Mouse (Mus musculus) forebrain, embryonic 12.5 days (tissue): ENCODE measurements around the gene Pnrc2. TPM values are rescaled to one million over a fixed set of nuclear protein-coding genes. Genes with fewer than 3 reads are reported as not detected.

ENCODE experiments used
- ATAC-seq: fragments of 200-750 bp; cut with Nextera tagmentation; 2 replicates; pipeline ENCODE4 v1.8.0; 2017; ENCODE audit warnings: moderate TSS enrichment; ENCODE audit not compliant: low FRiP score
- H3K27ac ChIP-seq: fragments of 300-500 bp; sonication (generic); 2 replicates; pipeline ENCODE4 v1.5.1; 2016; ENCODE audit warnings: mild to moderate bottlenecking
- H3K27me3 ChIP-seq: fragments of 300-500 bp; sonication (generic); 2 replicates; pipeline ENCODE4 v1.6.1; 2016; ENCODE audit warnings: mild to moderate bottlenecking
- H3K36me3 ChIP-seq: fragments of 300-500 bp; sonication (generic); replicated peaks from 2 replicates; pipeline ENCODE4 v1.6.1; 2016; ENCODE audit warnings: mild to moderate bottlenecking
- H3K4me1 ChIP-seq: fragments of 300-500 bp; sonication (generic); 2 replicates; pipeline ENCODE4 v1.6.1; 2016
- H3K4me2 ChIP-seq: fragments of 300-500 bp; sonication (generic); 2 replicates; pipeline ENCODE4 v1.6.1; 2016; ENCODE audit warnings: mild to moderate bottlenecking, moderate library complexity
- H3K4me3 ChIP-seq: fragments of 300-500 bp; sonication (generic); replicated peaks from 2 replicates; pipeline ENCODE4 v1.5.1; 2016; ENCODE audit warnings: mild to moderate bottlenecking
- H3K9ac ChIP-seq: fragments of 300-500 bp; sonication (generic); 2 replicates; pipeline ENCODE4 v1.6.1; 2016; ENCODE audit warnings: mild to moderate bottlenecking
- H3K9me3 ChIP-seq: fragments of 300-500 bp; sonication (generic); 2 replicates; pipeline ENCODE4 v1.6.1; 2016
- WGBS: fragments of 180-500 bp; shearing (Covaris S2); methylation state at CpG from one replicate; pipeline ENCODE4 v1.1.7; 2016; 5-methylcytosine and 5-hydroxymethylcytosine counted together
- polyA plus RNA-seq: library from polyadenylated mRNA; unstranded; fragments of >200 nt; fragmentation: Nextera tagmentation; extraction: Ambion mirVana; gene quantifications from 2 replicates; pipeline ENCODE4 v1.2.1, GENCODE M21; 2016

Pnrc2 gene
- polyA plus RNA-seq, 1 experiment from 2014 or later: 196 TPM

DNA sequence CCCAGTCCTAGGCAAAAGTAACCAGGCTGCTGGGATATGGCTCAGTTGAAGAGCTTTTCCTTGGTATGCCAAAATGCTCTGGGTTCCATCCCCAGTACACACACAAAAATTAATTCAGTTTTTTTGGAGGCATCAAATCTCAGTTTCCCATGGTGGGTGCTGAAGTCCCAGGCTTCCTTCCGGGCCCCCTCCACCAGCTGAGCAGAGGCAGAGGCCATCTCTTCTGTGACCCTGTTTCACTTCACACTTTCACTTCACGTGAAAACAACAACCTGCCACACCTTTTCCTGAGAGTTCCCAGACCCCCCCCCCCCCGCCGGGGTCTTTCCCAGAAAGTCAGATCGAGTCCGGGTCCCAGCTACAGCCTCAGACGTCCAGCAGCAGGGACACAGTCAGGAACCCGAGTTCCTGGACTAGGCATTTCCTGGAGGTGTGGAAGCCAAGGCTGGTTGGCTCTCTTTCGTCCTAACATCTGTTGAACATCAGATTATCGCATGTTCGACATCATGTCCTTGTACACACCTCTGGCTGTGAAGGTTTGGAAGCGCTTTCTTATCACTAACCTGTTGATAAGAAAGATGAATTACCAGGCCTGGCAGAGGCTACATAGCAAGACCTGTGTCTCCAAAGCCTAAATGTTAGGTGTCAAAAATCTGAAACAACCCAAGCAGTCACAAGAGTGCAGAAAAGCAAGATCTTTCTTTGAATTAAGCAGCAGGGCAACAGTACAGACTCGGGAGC, 35.8 kb upstream of the Pnrc2 start:
- H3K4me2 ChIP-seq: no peak overlapping the region
- no peak overlapping the region for H3K9ac ChIP-seq
- no peak for ATAC-seq
- H3K27ac ChIP-seq: no peak overlapping the region
- no peaks in the 10 kb centered on the region for H3K9me3 ChIP-seq
- H3K36me3 ChIP-seq: no peaks in the 10 kb centered on the region
- H3K27me3 ChIP-seq: no peaks in the 10 kb centered on the region
- peaks cover 5% of the 10 kb centered on the region for H3K4me1 ChIP-seq
- no peak overlapping the region for H3K4me3 ChIP-seq
- WGBS: 79% methylated on average over 13 of the region's 13 CpGs

DNA sequence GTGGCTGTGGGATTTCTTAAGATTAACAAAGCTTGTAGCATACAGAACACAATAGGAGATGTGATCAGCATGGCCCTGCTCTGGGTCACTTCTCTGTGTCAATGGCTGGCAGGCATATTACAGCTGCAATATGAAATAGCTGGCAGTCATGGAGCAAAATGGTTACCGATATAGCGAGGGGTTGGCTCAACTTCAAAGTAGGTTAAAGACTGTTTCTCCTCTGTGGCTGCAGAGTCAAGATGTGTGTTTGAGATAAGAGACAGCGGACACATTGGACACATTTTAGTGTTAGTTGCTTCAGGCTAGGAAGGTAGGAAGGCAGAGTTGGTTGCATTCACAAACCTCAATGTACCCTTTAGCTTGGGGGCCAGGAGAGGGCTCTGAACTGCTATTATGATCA, 33.0 kb upstream of the Pnrc2 start:
- Histone ChIP-seq H3K4me1 (no peaks in the 10 kb centered on the region; the same call in 1 of the 2 replicates), H3K27me3 (no peaks in the 10 kb centered on the region), H3K9me3 (no peaks in the 10 kb centered on the region), H3K36me3 (no peaks in the 10 kb centered on the region), H3K27ac (no peak overlapping the region), H3K4me3 (no peak overlapping the region), H3K4me2 (no peak overlapping the region), H3K9ac (no peak overlapping the region)
- no peak for ATAC-seq
- WGBS: 90% methylated on average over 3 of the region's 3 CpGs

DNA sequence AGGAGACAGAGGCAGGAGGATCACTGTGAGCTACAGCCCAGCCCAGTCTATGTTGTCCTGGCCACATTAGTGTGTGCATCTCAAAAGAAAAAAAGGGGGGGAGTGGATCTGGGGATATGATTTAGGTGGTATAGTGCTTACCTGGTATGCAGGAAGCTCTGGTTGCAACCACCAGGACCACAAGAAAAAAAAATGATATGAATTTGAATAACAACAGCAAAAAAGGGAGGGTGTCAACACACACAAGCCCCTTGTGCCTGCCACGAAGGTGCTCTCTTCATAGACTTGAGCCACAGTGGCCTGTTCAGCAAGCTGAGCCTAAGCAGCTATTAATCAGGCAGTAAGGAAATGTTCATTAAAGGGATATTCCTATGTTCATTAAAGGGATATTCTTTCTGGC, 31.2 kb upstream of the Pnrc2 start:
- no peak for ATAC-seq
- Histone ChIP-seq H3K4me2 (no peak overlapping the region), H3K27ac (no peak overlapping the region), H3K27me3 (no peaks in the 10 kb centered on the region), H3K9me3 (no peaks in the 10 kb centered on the region), H3K9ac (no peak overlapping the region), H3K4me3 (no peak overlapping the region), H3K36me3 (no peaks in the 10 kb centered on the region), H3K4me1 (no peaks in the 10 kb centered on the region)
- WGBS: 38% methylated on average over 1 of the region's 1 CpGs

DNA sequence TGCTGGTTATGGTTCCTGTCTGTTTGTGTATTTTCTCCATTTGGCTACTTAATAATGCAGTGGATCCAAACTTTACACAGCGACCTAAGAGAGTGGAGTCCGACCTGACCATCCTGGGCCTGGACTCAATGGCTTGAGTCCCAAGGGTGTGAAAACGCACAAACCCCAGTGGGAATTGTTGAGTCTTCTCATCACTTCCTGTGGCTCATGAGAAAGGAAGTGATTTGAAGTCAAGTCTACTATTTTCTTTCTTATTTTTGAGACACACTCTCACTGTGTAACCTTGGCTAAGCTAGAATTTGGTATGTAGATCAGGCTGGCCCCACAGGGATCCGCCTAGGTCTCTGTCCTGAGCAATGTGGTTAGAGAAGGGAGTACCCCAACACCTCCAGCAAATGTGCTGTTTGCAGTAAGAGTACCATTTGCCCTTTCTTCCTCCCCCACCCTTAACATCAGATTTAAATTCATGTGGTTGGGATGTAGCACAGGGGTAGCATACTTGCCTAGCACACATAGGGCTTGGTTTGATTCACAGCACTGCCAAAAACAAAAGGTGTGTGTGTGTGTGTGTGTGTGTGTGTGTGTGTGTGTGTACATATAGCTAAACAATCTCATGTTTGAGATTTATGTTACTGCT, 29.1 kb upstream of the Pnrc2 start:
- H3K4me3 ChIP-seq: no peak overlapping the region
- H3K27me3 ChIP-seq: no peaks in the 10 kb centered on the region
- H3K36me3 ChIP-seq: no peaks in the 10 kb centered on the region
- no peaks in the 10 kb centered on the region for H3K9me3 ChIP-seq
- no peaks in the 10 kb centered on the region for H3K4me1 ChIP-seq
- H3K4me2 ChIP-seq: no peak overlapping the region
- no peak overlapping the region for H3K27ac ChIP-seq
- no peak overlapping the region for H3K9ac ChIP-seq
- 88% methylated on average over 4 of the region's 4 CpGs for WGBS
- ATAC-seq: no peak

DNA sequence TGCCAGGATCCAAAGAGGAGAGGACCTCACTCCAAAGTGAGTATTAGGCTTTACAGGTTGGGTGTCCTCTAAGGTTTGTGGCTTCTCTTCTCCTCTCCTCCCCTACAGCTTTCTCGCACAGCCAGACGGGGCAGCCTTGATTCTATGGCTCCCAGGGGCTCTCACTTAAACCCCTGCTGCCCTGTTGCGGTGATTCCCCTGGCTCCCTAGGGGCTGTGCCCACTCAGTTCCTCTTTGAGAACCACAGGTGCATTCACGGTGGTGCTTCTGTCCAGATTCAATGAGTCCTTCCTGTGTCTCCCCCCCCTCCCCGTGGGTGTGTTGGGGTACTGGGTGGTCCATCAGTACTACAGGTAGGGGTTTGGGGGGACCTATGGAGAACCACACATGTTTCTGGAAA, 26.4 kb upstream of the Pnrc2 start:
- Histone ChIP-seq H3K27ac (no peak overlapping the region), H3K9ac (no peak overlapping the region), H3K4me1 (no peaks in the 10 kb centered on the region; the same call in 1 of the 2 replicates), H3K27me3 (no peaks in the 10 kb centered on the region), H3K36me3 (no peaks in the 10 kb centered on the region), H3K4me3 (no peak overlapping the region), H3K9me3 (no peaks in the 10 kb centered on the region), H3K4me2 (no peak overlapping the region)
- 73% methylated on average over 5 of the region's 5 CpGs for WGBS
- no peak for ATAC-seq

DNA sequence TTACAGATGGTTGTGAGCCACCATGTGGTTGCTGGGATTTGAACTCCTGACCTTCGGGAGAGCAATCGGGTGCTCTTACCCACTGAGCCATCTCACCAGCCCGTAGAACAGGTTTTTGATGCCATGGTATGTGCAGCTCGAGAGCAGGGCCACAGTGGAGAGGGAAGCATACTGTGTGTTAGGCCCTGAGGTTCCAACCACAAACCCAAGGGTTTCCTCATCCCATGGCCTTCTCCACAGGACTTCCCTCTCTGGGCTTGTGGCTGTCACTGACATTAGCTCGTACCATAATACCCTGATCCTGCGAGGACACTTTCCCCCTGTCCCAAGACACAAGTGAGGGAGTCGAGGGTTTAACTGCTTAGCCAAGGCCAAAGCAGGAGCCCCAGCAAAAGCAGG, 25.4 kb upstream of the Pnrc2 start:
- H3K9ac ChIP-seq: no peak overlapping the region
- H3K27ac ChIP-seq: no peak overlapping the region
- H3K36me3 ChIP-seq: no peaks in the 10 kb centered on the region
- no peaks in the 10 kb centered on the region for H3K27me3 ChIP-seq
- H3K4me3 ChIP-seq: no peak overlapping the region
- H3K9me3 ChIP-seq: no peaks in the 10 kb centered on the region
- WGBS: 84% methylated on average over 7 of the region's 7 CpGs
- ATAC-seq: no peak
- H3K4me1 ChIP-seq: no peaks in the 10 kb centered on the region; the same call in 1 of the 2 replicates
- H3K4me2 ChIP-seq: no peak overlapping the region

DNA sequence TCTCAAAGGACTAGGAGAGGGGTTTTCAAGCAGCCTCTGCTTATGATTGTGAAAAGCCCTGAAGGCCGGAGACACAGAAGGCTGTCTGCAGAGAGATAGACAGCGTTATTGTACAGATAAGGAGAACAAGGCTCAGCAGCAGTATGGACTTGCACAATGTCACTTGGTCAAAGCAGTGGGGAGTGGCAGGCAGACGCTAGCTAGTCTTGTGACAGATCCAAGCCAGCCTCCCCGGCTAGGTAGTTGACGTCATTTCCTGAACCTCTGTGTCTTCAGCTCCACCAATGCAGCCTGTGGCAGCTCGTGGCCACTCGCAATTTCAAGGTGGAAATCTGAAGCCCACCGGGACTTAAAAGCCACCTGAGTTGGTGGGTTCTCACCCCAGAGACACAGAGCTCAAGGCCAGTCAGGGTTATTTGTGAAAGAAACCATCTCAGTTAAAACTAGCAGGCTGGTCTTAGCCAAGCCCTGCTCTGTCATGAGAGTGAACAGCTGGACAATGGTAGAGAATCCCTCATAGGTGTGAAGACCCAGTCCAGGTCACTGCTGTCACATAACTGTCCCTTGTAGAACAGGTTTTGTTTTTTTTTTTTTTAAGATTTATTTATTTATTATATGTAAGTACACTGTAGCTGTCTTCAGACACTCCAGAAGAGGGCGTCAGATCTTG, 24.9 kb upstream of the Pnrc2 start:
- WGBS: 80% methylated on average over 9 of the region's 9 CpGs
- ATAC-seq: no peak

DNA sequence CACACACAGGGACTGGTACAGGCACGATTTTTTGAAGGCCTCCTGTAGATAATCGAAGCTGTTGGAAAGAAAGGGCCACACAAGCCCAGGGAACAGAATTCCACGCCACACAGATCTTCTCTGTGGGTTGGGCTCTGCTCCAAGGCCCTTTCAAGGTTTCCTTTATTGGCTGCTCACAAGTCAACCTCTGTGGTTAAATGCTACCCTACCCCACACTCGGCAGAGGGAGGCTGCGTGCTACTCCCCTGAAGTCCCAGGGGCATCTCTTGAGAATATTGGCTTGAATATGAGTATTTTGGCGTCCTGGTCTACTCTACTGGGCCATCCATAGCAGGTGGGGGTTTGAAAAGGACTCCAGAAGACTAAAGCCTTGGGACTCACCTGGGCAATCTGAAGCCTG, 22.5 kb upstream of the Pnrc2 start:
- Histone ChIP-seq H3K4me2 (no peak overlapping the region), H3K9me3 (no peaks in the 10 kb centered on the region), H3K9ac (no peak overlapping the region), H3K27ac (no peak overlapping the region), H3K36me3 (no peaks in the 10 kb centered on the region), H3K4me1 (no peaks in the 10 kb centered on the region; the same call in 1 of the 2 replicates), H3K27me3 (no peaks in the 10 kb centered on the region), H3K4me3 (no peak overlapping the region)
- no peak for ATAC-seq
- WGBS: 84% methylated on average over 6 of the region's 6 CpGs

More for the DNA sequence above, 24.9 kb upstream of the Pnrc2 start:
- no peaks in the 10 kb centered on the region for H3K9me3 ChIP-seq
- H3K4me3 ChIP-seq: no peak overlapping the region
- H3K36me3 ChIP-seq: no peaks in the 10 kb centered on the region
- no peak overlapping the region for H3K27ac ChIP-seq
- no peaks in the 10 kb centered on the region for H3K27me3 ChIP-seq
- H3K9ac ChIP-seq: no peak overlapping the region
- H3K4me1 ChIP-seq: no peaks in the 10 kb centered on the region; the same call in 1 of the 2 replicates
- no peak overlapping the region for H3K4me2 ChIP-seq

DNA sequence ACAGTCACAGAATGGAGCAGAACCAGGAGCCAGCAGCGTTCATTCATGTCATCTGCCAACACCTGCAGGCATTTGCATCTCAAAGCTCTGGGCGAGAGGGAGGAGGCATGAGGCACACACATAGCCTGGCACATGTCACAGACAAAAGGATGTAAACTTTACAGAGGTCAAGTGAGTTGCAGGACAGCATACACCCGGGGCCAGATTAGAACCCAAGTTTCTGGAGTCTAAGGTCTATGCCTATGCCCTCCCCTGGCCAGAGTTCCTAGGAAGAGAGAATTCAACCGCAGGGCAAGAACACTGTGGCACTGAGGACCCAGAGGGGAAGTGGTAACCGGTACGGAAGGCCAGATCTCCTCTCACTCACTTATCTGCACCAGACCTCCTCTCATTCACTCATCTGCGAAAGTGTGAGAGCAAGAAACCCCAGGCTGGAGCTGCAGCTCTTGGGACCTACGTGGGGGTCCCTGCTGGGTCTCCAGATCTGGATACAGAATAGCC, 21.5 kb upstream of the Pnrc2 start, which contains the start of gene Cnr2:
Gene Cnr2, plus strand, starts transcription at position 324 of the 501 bp plus-strand sequence.
- Histone ChIP-seq H3K9me3 (no peaks in the 10 kb centered on the region), H3K4me3 (no peak within 1 kb of the TSS), H3K4me1 (no peaks in the 10 kb centered on the region; the same call in 1 of the 2 replicates), H3K27ac (no peak within 1 kb of the TSS), H3K9ac (no peak within 1 kb of the TSS), H3K27me3 (no peaks in the 10 kb centered on the region), H3K4me2 (no peak within 1 kb of the TSS), H3K36me3 (no peaks in the 10 kb centered on the region)
- 66% methylated on average over 8 of the region's 8 CpGs for WGBS
- ATAC-seq: no peak

DNA sequence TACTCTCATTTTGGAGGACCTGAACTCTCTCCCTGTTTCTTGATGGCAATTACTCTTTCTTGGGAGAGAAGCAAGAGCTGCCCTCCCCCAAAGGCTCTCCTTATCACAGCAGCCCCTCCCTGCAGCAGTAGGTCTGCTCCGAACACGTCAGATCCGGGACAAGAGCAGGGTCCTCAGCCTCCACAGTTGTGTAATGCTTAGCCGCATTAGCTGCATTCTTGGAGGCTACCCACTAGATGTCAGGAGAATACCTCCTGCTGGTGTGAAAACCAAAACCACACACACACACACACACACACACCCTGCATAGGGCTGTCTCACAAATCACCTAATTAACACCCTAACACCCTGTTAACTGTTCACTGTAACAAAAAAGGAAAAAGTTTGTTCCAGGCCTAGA, 19.2 kb upstream of the Pnrc2 start:
- Histone ChIP-seq H3K4me3 (no peak overlapping the region), H3K36me3 (no peaks in the 10 kb centered on the region), H3K4me2 (no peak overlapping the region), H3K9me3 (no peaks in the 10 kb centered on the region), H3K27me3 (no peaks in the 10 kb centered on the region), H3K27ac (no peak overlapping the region), H3K9ac (no peak overlapping the region), H3K4me1 (no peaks in the 10 kb centered on the region; the same call in 1 of the 2 replicates)
- ATAC-seq: no peak
- WGBS: 79% methylated on average over 4 of the region's 4 CpGs

DNA sequence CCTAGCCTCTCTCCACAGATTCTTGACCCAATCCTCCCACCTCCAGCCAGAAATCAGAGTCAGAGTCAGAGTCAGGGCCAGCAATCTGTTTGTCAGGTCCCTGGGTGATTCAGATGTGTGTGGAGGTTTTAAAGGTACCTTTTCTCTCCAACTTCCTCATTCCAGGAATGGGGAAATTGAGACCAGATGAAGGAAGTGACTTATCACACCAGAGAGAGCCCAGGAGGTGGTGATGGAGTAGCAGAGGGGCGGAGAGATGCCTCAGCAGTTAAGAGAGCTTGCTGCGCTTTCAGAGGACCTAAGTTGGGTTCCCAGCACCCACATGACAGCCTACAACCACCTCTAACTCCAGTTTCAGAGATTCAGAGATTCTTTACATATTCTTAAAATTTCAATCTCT, 17.9 kb upstream of the Pnrc2 start:
- Histone ChIP-seq H3K36me3 (no peaks in the 10 kb centered on the region), H3K4me2 (no peak overlapping the region), H3K4me3 (no peak overlapping the region), H3K27me3 (no peaks in the 10 kb centered on the region), H3K9me3 (no peaks in the 10 kb centered on the region), H3K4me1 (no peaks in the 10 kb centered on the region; the same call in 1 of the 2 replicates), H3K9ac (no peak overlapping the region), H3K27ac (no peak overlapping the region)
- WGBS: 86% methylated on average over 2 of the region's 2 CpGs
- ATAC-seq: no peak

DNA sequence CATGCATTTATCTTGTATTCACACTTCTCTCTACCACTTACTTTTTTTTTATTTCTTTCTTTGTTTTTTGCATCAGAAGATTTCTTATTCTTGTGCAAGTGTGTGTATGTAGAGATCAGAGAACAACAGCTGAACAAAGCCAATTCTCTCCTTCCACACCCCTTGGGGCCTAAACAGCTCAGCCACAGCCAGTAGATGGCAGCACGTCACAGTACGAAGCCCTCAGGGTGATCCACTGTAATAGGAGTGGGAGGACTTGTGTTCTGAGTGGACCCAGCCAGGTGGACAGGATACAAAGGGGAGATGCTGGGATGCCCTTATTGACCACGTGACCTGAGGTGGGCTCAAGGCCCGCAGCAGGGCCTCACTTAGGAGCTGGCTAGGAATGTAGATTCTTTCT, 16.2 kb upstream of the Pnrc2 start:
- H3K4me3 ChIP-seq: no peak overlapping the region
- H3K4me1 ChIP-seq: no peaks in the 10 kb centered on the region; the same call in 1 of the 2 replicates
- H3K9ac ChIP-seq: no peak overlapping the region
- H3K36me3 ChIP-seq: no peaks in the 10 kb centered on the region
- no peak overlapping the region for H3K4me2 ChIP-seq
- 6% methylated on average over 4 of the region's 4 CpGs for WGBS
- H3K9me3 ChIP-seq: no peaks in the 10 kb centered on the region
- no peaks in the 10 kb centered on the region for H3K27me3 ChIP-seq
- peak; percentile 83 for ATAC-seq
- H3K27ac ChIP-seq: no peak overlapping the region
